ENCODE assay signal across 12 mouse cellular contexts in the genomic region with DNA sequence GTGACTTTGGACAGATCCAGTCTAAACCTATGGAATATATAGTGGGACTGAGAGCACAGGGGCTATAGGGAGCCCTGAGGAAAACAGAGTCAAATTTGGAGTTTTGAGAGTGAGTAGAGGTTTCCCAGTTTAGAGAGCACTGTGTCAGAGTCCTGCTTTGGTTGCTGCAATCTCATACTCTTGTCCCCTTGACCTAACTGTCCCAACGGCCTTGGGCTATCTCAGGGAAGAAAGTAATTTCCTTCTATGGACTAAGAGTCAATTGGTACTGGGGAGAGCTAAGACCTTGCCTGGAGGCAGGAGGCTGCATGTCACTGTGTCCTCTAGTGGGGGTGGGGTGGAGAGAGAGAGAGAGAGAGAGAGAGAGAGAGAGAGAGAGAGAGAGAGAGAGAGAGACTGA. TPM values are rescaled to one million over a fixed set of nuclear protein-coding genes. Genes with fewer than 3 reads are reported as not detected.
DNase-seq lines count a peak whose midpoint lies in the region; ATAC-seq and TF ChIP-seq lines count a peak whose summit lies in the region.
"Had no signal": no experiment of that assay in that cellular context is flagged by ENCODE, and none has a peak within 500 bp of the region (broad histone marks: within the 10 kb centered on the region; RNA-seq: fewer than 3 reads in every experiment).

No protein-coding gene starts in this region.

- TF ChIP-seq CTCF in heart, postnatal 0 days (IDR thresholded peaks at IDR 0.05; ENCODE audit: low read depth), result no peak

- H3K4me3 ChIP-seq in heart, postnatal 0 days (ENCODE audit: low read depth, low read length), result no peak overlapping the region
- H3K4me3 ChIP-seq in heart, embryonic 11.5 days (ENCODE audit: low read depth, low read length), result no peak overlapping the region
- H3K4me3 ChIP-seq in lung, embryonic 16.5 days (ENCODE audit: low read length), result no peak overlapping the region
- no peak overlapping the region for H3K4me3 ChIP-seq in liver, embryonic 13.5 days (replicated peaks)
- no peak overlapping the region for H3K4me3 ChIP-seq in forebrain, embryonic 11.5 days (ENCODE audit: low read depth, low read length)

- peak overlapping the region; percentile 73; the same call in 1 of the 2 replicates for H3K27ac ChIP-seq in heart, postnatal 0 days (ENCODE audit: low read depth)
- H3K27ac ChIP-seq in heart, embryonic 11.5 days (ENCODE audit: low read depth, low read length), result no peak overlapping the region
- H3K27ac ChIP-seq in lung, embryonic 16.5 days (ENCODE audit: low read length), result peak overlapping the region; percentile 86; the same call in 1 of the 2 replicates
- H3K27ac ChIP-seq in liver, embryonic 13.5 days, result no peak overlapping the region
- no peak overlapping the region for H3K27ac ChIP-seq in forebrain, embryonic 11.5 days (ENCODE audit: low read depth, low read length)
- H3K27ac ChIP-seq: forebrain, embryonic 13.5 days; liver, embryonic 14.5 days had no signal

- H3K9me3 ChIP-seq in heart, postnatal 0 days (replicated peaks; ENCODE audit: control insufficient read depth, low read length), result no peaks in the 10 kb centered on the region
- H3K9me3 ChIP-seq in heart, embryonic 11.5 days (replicated peaks; ENCODE audit: control insufficient read depth, low read length), result no peaks in the 10 kb centered on the region
- H3K9me3 ChIP-seq in lung, embryonic 16.5 days (ENCODE audit: control insufficient read depth, low read length), result no peaks in the 10 kb centered on the region
- no peaks in the 10 kb centered on the region for H3K9me3 ChIP-seq in liver, embryonic 13.5 days (replicated peaks)
- no peaks in the 10 kb centered on the region for H3K9me3 ChIP-seq in forebrain, embryonic 11.5 days (ENCODE audit: control insufficient read depth, low read length)
- H3K9me3 ChIP-seq: embryonic facial prominence, embryonic 12.5 days; forebrain, embryonic 13.5 days had no signal

- TF ChIP-seq EP300 in heart, postnatal 0 days (IDR thresholded peaks at IDR 0.05; ENCODE audit: low read depth), result no peak

- no peak for ATAC-seq in heart, postnatal 0 days (ENCODE audit: insufficient read depth, low read depth)
- no peak for ATAC-seq in heart, embryonic 11.5 days (replicated peaks; ENCODE audit: insufficient number of reproducible peaks, low FRiP score, low TSS enrichment)
- no peak for ATAC-seq in lung, embryonic 16.5 days (ENCODE audit: low read depth)
- ATAC-seq in liver, embryonic 13.5 days (ENCODE audit: low read depth), result no peak
- ATAC-seq in forebrain, embryonic 11.5 days (replicated peaks; ENCODE audit: low FRiP score), result no peak
- ATAC-seq: forebrain, embryonic 13.5 days had no signal

- H3K9ac ChIP-seq in heart, postnatal 0 days (replicated peaks; ENCODE audit: low read depth, low read length), result no peak overlapping the region
- H3K9ac ChIP-seq in heart, embryonic 11.5 days (ENCODE audit: low read depth, low read length), result no peak overlapping the region
- H3K9ac ChIP-seq in lung, embryonic 16.5 days (ENCODE audit: low read length), result no peak overlapping the region; the same call in 1 of the 2 replicates
- H3K9ac ChIP-seq in liver, embryonic 13.5 days, result no peak overlapping the region
- no peak overlapping the region for H3K9ac ChIP-seq in forebrain, embryonic 11.5 days (ENCODE audit: low read length)
- H3K9ac ChIP-seq: liver, embryonic 14.5 days had no signal

- no peak for DNase-seq in heart, postnatal 0 days (ENCODE audit: low spot score)
- DNase-seq in lung, postnatal 14 days, result no peak
- no peak for DNase-seq in liver, embryonic 13.5 days
- DNase-seq in forebrain, embryonic 11.5 days (ENCODE audit: low spot score), result no peak
- no peak for DNase-seq in c-Kit-positive CD71-positive TER-119-positive erythroid progenitor cells, embryonic 14.5 days (ENCODE audit: low spot score)
- DNase-seq: gastrocnemius, postnatal 14 days had no signal

- no peak overlapping the region for H3K4me2 ChIP-seq in heart, postnatal 0 days (ENCODE audit: low read depth, low read length)
- H3K4me2 ChIP-seq in heart, embryonic 11.5 days, result no peak overlapping the region
- H3K4me2 ChIP-seq in lung, embryonic 16.5 days (ENCODE audit: low read depth, low read length), result peak overlapping the region; percentile 64; the same call in 1 of the 2 replicates
- H3K4me2 ChIP-seq in liver, embryonic 13.5 days, result peak overlapping the region; percentile 56; the same call in 1 of the 2 replicates
- no peak overlapping the region for H3K4me2 ChIP-seq in forebrain, embryonic 11.5 days (ENCODE audit: low read depth, low read length, severe bottlenecking)

- H3K4me1 ChIP-seq in heart, postnatal 0 days (ENCODE audit: control insufficient read depth, insufficient read depth), result peaks cover 7% of the 10 kb centered on the region
- peaks cover 25% of the 10 kb centered on the region for H3K4me1 ChIP-seq in heart, embryonic 11.5 days (ENCODE audit: control insufficient read depth, insufficient read depth, low read length)
- peaks cover 24% of the 10 kb centered on the region for H3K4me1 ChIP-seq in lung, embryonic 16.5 days (replicated peaks; ENCODE audit: control insufficient read depth, insufficient read depth, low read length)
- peaks cover 24% of the 10 kb centered on the region for H3K4me1 ChIP-seq in liver, embryonic 13.5 days (replicated peaks)
- peaks cover 14% of the 10 kb centered on the region for H3K4me1 ChIP-seq in forebrain, embryonic 11.5 days (replicated peaks; ENCODE audit: control insufficient read depth, insufficient read depth, low read length)

- H3K36me3 ChIP-seq in heart, postnatal 0 days (replicated peaks; ENCODE audit: control insufficient read depth, insufficient read depth, low read length), result peaks cover 22% of the 10 kb centered on the region
- peaks cover 9% of the 10 kb centered on the region for H3K36me3 ChIP-seq in heart, embryonic 11.5 days (ENCODE audit: control insufficient read depth, insufficient read depth, low read length)
- H3K36me3 ChIP-seq in lung, embryonic 16.5 days (ENCODE audit: control insufficient read depth, insufficient read depth, low read length), result peaks cover 17% of the 10 kb centered on the region
- H3K36me3 ChIP-seq in liver, embryonic 13.5 days, result peaks cover 12% of the 10 kb centered on the region
- H3K36me3 ChIP-seq in forebrain, embryonic 11.5 days (ENCODE audit: control insufficient read depth, insufficient read depth, low read length), result peaks cover 2% of the 10 kb centered on the region; the same call in 1 of the 2 replicates

- 0 out of 2 replicates have a peak, but pooled peaks cover 5% of the 10 kb centered on the region for H3K27me3 ChIP-seq in heart, postnatal 0 days (ENCODE audit: control insufficient read depth, insufficient read depth, low read length)
- peaks cover 22% of the 10 kb centered on the region for H3K27me3 ChIP-seq in heart, embryonic 11.5 days (ENCODE audit: control insufficient read depth, insufficient read depth, low read length)
- peaks cover 13% of the 10 kb centered on the region; the same call in 1 of the 2 replicates for H3K27me3 ChIP-seq in lung, embryonic 16.5 days (ENCODE audit: control insufficient read depth, insufficient read depth, low read depth, low read length)
- H3K27me3 ChIP-seq in liver, embryonic 13.5 days, result peaks cover 66% of the 10 kb centered on the region
- H3K27me3 ChIP-seq in forebrain, embryonic 11.5 days (ENCODE audit: control insufficient read depth, insufficient read depth, low read length), result peaks cover 7% of the 10 kb centered on the region

- WGBS in heart, postnatal 0 days, result 42% methylated on average over 1 of the region's 1 CpGs
- WGBS in heart, embryonic 11.5 days (ENCODE audit: insufficient replicate concordance), result 37% methylated on average over 1 of the region's 1 CpGs
- WGBS in lung, embryonic 16.5 days, result 40% methylated on average over 1 of the region's 1 CpGs
- 23% methylated on average over 1 of the region's 1 CpGs for WGBS in liver, embryonic 13.5 days (ENCODE audit: insufficient replicate concordance)
- 43% methylated on average over 1 of the region's 1 CpGs for WGBS in forebrain, embryonic 11.5 days

RNA-seq across cellular contexts. Expression of gene Pacsin3, which starts 3.1 kb away (rescaled TPM):
- 104 and 128 TPM in 2 replicates for total RNA-seq in heart, postnatal 0 days (2014; rRNA removed; ENCODE audit: low replicate concordance)
- polyA plus RNA-seq in heart, postnatal 0 days (2015; fragmentation: Nextera tagmentation; extraction: Ambion mirVana), result 58.7 and 59.9 TPM in 2 replicates
- 18.6 and 19.5 TPM in 2 replicates for polyA plus RNA-seq in heart, embryonic 11.5 days (2014; fragmentation: Nextera tagmentation; extraction: Ambion mirVana)
- polyA plus RNA-seq in lung, embryonic 16.5 days (2015; fragmentation: Nextera tagmentation; extraction: Ambion mirVana), result 52.8 and 57.4 TPM in 2 replicates
- polyA plus RNA-seq in liver, embryonic 13.5 days (2015; fragmentation: Nextera tagmentation; extraction: Ambion mirVana), result 10.5 and 11.5 TPM in 2 replicates
- polyA plus RNA-seq in forebrain, embryonic 11.5 days (2014; fragmentation: Nextera tagmentation; extraction: Ambion mirVana), result 28.9 and 34.8 TPM in 2 replicates
- total RNA-seq: megakaryocyte-erythroid progenitor cell, adult 5-6 weeks had no signal

RNA-seq across cellular contexts. Expression of gene Arfgap2, which starts 5.9 kb away (rescaled TPM):
- 49.9 and 56.5 TPM in 2 replicates for total RNA-seq in heart, postnatal 0 days (2014; rRNA removed; ENCODE audit: low replicate concordance)
- polyA plus RNA-seq in heart, postnatal 0 days (2015; fragmentation: Nextera tagmentation; extraction: Ambion mirVana), result 53.0 and 56.3 TPM in 2 replicates
- 56.7 and 64.1 TPM in 2 replicates for polyA plus RNA-seq in heart, embryonic 11.5 days (2014; fragmentation: Nextera tagmentation; extraction: Ambion mirVana)
- 86.0 and 89.8 TPM in 2 replicates for polyA plus RNA-seq in lung, embryonic 16.5 days (2015; fragmentation: Nextera tagmentation; extraction: Ambion mirVana)
- 64.1 and 70.4 TPM in 2 replicates for polyA plus RNA-seq in liver, embryonic 13.5 days (2015; fragmentation: Nextera tagmentation; extraction: Ambion mirVana)
- 84.0 and 89.1 TPM in 2 replicates for polyA plus RNA-seq in forebrain, embryonic 11.5 days (2014; fragmentation: Nextera tagmentation; extraction: Ambion mirVana)

RNA-seq across cellular contexts. Expression of gene Ddb2, which starts 22.0 kb away (rescaled TPM):
- 2.2 and 6.0 TPM in 2 replicates for total RNA-seq in heart, postnatal 0 days (2014; rRNA removed; ENCODE audit: low replicate concordance)
- polyA plus RNA-seq in heart, postnatal 0 days (2015; fragmentation: Nextera tagmentation; extraction: Ambion mirVana), result 4.7 and 6.0 TPM in 2 replicates
- 7.3 and 8.3 TPM in 2 replicates for polyA plus RNA-seq in heart, embryonic 11.5 days (2014; fragmentation: Nextera tagmentation; extraction: Ambion mirVana)
- polyA plus RNA-seq in lung, embryonic 16.5 days (2015; fragmentation: Nextera tagmentation; extraction: Ambion mirVana), result 22.0 and 22.1 TPM in 2 replicates
- polyA plus RNA-seq in liver, embryonic 13.5 days (2015; fragmentation: Nextera tagmentation; extraction: Ambion mirVana), result 5.5 and 6.0 TPM in 2 replicates
- 9.9 and 10.8 TPM in 2 replicates for polyA plus RNA-seq in forebrain, embryonic 11.5 days (2014; fragmentation: Nextera tagmentation; extraction: Ambion mirVana)

RNA-seq across cellular contexts. Expression of gene Acp2, which starts 56.1 kb away (rescaled TPM):
- total RNA-seq in heart, postnatal 0 days (2014; rRNA removed; ENCODE audit: low replicate concordance), result 20.3 and 22.0 TPM in 2 replicates
- 11.2 and 11.8 TPM in 2 replicates for polyA plus RNA-seq in heart, postnatal 0 days (2015; fragmentation: Nextera tagmentation; extraction: Ambion mirVana)
- 19.0 and 20.3 TPM in 2 replicates for polyA plus RNA-seq in heart, embryonic 11.5 days (2014; fragmentation: Nextera tagmentation; extraction: Ambion mirVana)
- polyA plus RNA-seq in lung, embryonic 16.5 days (2015; fragmentation: Nextera tagmentation; extraction: Ambion mirVana), result 32.6 and 33.3 TPM in 2 replicates
- polyA plus RNA-seq in liver, embryonic 13.5 days (2015; fragmentation: Nextera tagmentation; extraction: Ambion mirVana), result 8.2 and 10.4 TPM in 2 replicates
- polyA plus RNA-seq in forebrain, embryonic 11.5 days (2014; fragmentation: Nextera tagmentation; extraction: Ambion mirVana), result 28.7 and 36.7 TPM in 2 replicates

RNA-seq across cellular contexts. Expression of gene Nr1h3, which starts 56.2 kb away (rescaled TPM):
- total RNA-seq in heart, postnatal 0 days (2014; rRNA removed; ENCODE audit: low replicate concordance), result 3.6 and 9.8 TPM in 2 replicates
- 2.0 and 2.6 TPM in 2 replicates for polyA plus RNA-seq in heart, postnatal 0 days (2015; fragmentation: Nextera tagmentation; extraction: Ambion mirVana)
- polyA plus RNA-seq in heart, embryonic 11.5 days (2014; fragmentation: Nextera tagmentation; extraction: Ambion mirVana), result 2.5 and 2.8 TPM in 2 replicates
- polyA plus RNA-seq in lung, embryonic 16.5 days (2015; fragmentation: Nextera tagmentation; extraction: Ambion mirVana), result 27.0 and 30.8 TPM in 2 replicates
- polyA plus RNA-seq in liver, embryonic 13.5 days (2015; fragmentation: Nextera tagmentation; extraction: Ambion mirVana), result 14.1 and 16.5 TPM in 2 replicates
- polyA plus RNA-seq in forebrain, embryonic 11.5 days (2014; fragmentation: Nextera tagmentation; extraction: Ambion mirVana), result 1.6 and 2.0 TPM in 2 replicates
- total RNA-seq: megakaryocyte-erythroid progenitor cell, adult 5-6 weeks had no signal

Comparison
In these comparisons a context has a peak if more than half of its experiments do, and no peak if none do; other contexts are left out.
1. H3K27ac ChIP-seq: peak in heart, postnatal 0 days (single experiment) and lung, embryonic 16.5 days (single experiment); none in heart, embryonic 11.5 days (single experiment), liver, embryonic 13.5 days (single experiment) and forebrain, embryonic 11.5 days (single experiment).
2. H3K4me2 ChIP-seq: peak in lung, embryonic 16.5 days (single experiment) and liver, embryonic 13.5 days (single experiment); none in heart, postnatal 0 days (single experiment), heart, embryonic 11.5 days (single experiment) and forebrain, embryonic 11.5 days (single experiment).